Mouse (Mus musculus): ENCODE data around the gene H2-Q10.
"Not testable (repeated sequence)": the region's sequence is repeated elsewhere in the genome, so short reads cannot be mapped to it uniquely, and the experiment has no call there.

Gene H2-Q10

GRCm38 (mm10) chr17:35444510-35444909 is 25.4 kb upstream of the H2-Q10 start:
- in situ Hi-C loops (cut with MboI, MseI), result loop anchor here (5.0 kb wide), 1 partner anchor 47 kb away; no protein-coding TSS in a partner anchor

GRCm38 (mm10) chr17:35458247-35458646 is 11.6 kb upstream of the H2-Q10 start:
- in situ Hi-C loops (cut with MboI, MseI), result loop anchor here (5.0 to 10.0 kb wide), 3 partner anchors 36 to 1473 kb away; partner anchors contain the start of gene H2-Q6 (in 1 of the 2)

GRCm38 (mm10) chr17:35460513-35461341 is 9.2 kb upstream of the H2-Q10 start:
- in situ Hi-C loops (cut with MboI, MseI), result loop anchor here in 1 of 2 experiments (10.0 kb wide), 1 partner anchor 46 kb away; no protein-coding TSS in a partner anchor

- in situ Hi-C loops (cut with MboI, MseI), result loop anchor here in 1 of 2 experiments (10.0 kb wide), 1 partner anchor 51 kb away; no protein-coding TSS in a partner anchor
These were observed 4.2 kb upstream of the H2-Q10 start for GRCm38 (mm10) chr17:35465651-35466050.

- in situ Hi-C loops (cut with MboI, MseI), result loop anchor here in 1 of 2 experiments (10.0 kb wide), 1 partner anchor 54 kb away; no protein-coding TSS in a partner anchor
These were observed 953 bp upstream of the H2-Q10 start for GRCm38 (mm10) chr17:35468936-35469335.

- in situ Hi-C loops (cut with MboI, MseI), result no loop called here
These were observed 14.2 kb downstream of the H2-Q10 start for GRCm38 (mm10) chr17:35484066-35484465.

GRCm38 (mm10) chr17:35485702-35486101 is 15.8 kb downstream of the H2-Q10 start:
- in situ Hi-C loops (cut with MboI, MseI), result no loop called here

- in situ Hi-C loops (cut with MboI, MseI), result no loop called here
These were observed 16.8 kb downstream of the H2-Q10 start for GRCm38 (mm10) chr17:35486726-35487125.

- in situ Hi-C loops (cut with MboI, MseI), result no loop called here
These were observed 18.2 kb downstream of the H2-Q10 start for GRCm38 (mm10) chr17:35488041-35488440.

- in situ Hi-C loops (cut with MboI, MseI), result no loop called here
These were observed 20.4 kb downstream of the H2-Q10 start for GRCm38 (mm10) chr17:35490320-35490719.

- in situ Hi-C loops (cut with MboI, MseI), result no loop called here
These were observed 27.2 kb downstream of the H2-Q10 start for GRCm38 (mm10) chr17:35497124-35497523.

- in situ Hi-C loops (cut with MboI, MseI), result no loop called here
These were observed 32.3 kb downstream of the H2-Q10 start for GRCm38 (mm10) chr17:35502226-35502625.

- in situ Hi-C loops (cut with MboI, MseI), result no loop called here
These were observed 32.9 kb downstream of the H2-Q10 start for GRCm38 (mm10) chr17:35502762-35503161.

- in situ Hi-C loops (cut with MboI, MseI), result no loop called here
These were observed 34.0 kb downstream of the H2-Q10 start for GRCm38 (mm10) chr17:35503849-35504248.

- in situ Hi-C loops (cut with MboI, MseI), result no loop called here
These were observed 35.0 kb downstream of the H2-Q10 start for GRCm38 (mm10) chr17:35504628-35505481.

- in situ Hi-C loops (cut with MboI, MseI), result no loop called here
These were observed 35.9 kb downstream of the H2-Q10 start, which contains the start of gene Pou5f1 for GRCm38 (mm10) chr17:35505776-35506175. Gene Pou5f1 (plus strand): TSS chr17:35506018.

GRCm38 (mm10) chr17:35506881-35507280 is 37.0 kb downstream of the H2-Q10 start:
- in situ Hi-C loops (cut with MboI, MseI), result no loop called here

- in situ Hi-C loops (cut with MboI, MseI), result no loop called here
These were observed 37.8 kb downstream of the H2-Q10 start for GRCm38 (mm10) chr17:35507556-35508260.

GRCm38 (mm10) chr17:35508279-35508678 is 38.4 kb downstream of the H2-Q10 start:
- in situ Hi-C loops (cut with MboI, MseI), result not testable (repeated sequence)

- in situ Hi-C loops (cut with MboI, MseI), result no loop called here
These were observed 39.4 kb downstream of the H2-Q10 start for GRCm38 (mm10) chr17:35509284-35509683.

GRCm38 (mm10) chr17:35512916-35513626 is 43.2 kb downstream of the H2-Q10 start:
- in situ Hi-C loops (cut with MboI, MseI), result no loop called here
